Mouse (Mus musculus) embryonic facial prominence, embryonic 11.5 days (tissue): Measurements from ENCODE around the gene Dlk1. TPM values are rescaled to one million over a fixed set of nuclear protein-coding genes. Genes with fewer than 3 reads are reported as not detected.

ENCODE experiments used
- ATAC-seq: fragments of 200-750 bp; cut with Nextera tagmentation; replicated peaks from 2 replicates; pipeline ENCODE4 v1.8.0; 2017; ENCODE audit warnings: low read depth; ENCODE audit not compliant: insufficient number of reproducible peaks, low FRiP score, low TSS enrichment
- DNase-seq: peaks from one replicate; pipeline ENCODE4 v3.0.0-alpha.2; 2015; ENCODE audit warnings: low spot score
- H3K27ac ChIP-seq: fragments of 300-500 bp; sonication (generic); replicated peaks from 2 replicates; pipeline ENCODE4 v1.5.1; 2014; ENCODE audit warnings: mild to moderate bottlenecking, low read depth, low read length, control low read depth
- H3K27me3 ChIP-seq: fragments of 300-500 bp; sonication (generic); 2 replicates; pipeline ENCODE4 v1.6.1; 2014; ENCODE audit warnings: mild to moderate bottlenecking, low read length, moderate library complexity, mixed read lengths; ENCODE audit not compliant: control insufficient read depth, insufficient read depth
- H3K36me3 ChIP-seq: fragments of 300-500 bp; sonication (generic); replicated peaks from 2 replicates; pipeline ENCODE4 v1.6.1; 2014; ENCODE audit warnings: low read depth, mild to moderate bottlenecking, low read length, moderate library complexity, mixed read lengths; ENCODE audit not compliant: control insufficient read depth, insufficient read depth
- H3K4me1 ChIP-seq: fragments of 300-500 bp; sonication (generic); 2 replicates; pipeline ENCODE4 v1.6.1; 2014; ENCODE audit warnings: low read length, mixed read lengths; ENCODE audit not compliant: control insufficient read depth, insufficient read depth
- H3K4me2 ChIP-seq: fragments of 300-500 bp; sonication (generic); 2 replicates; pipeline ENCODE4 v1.6.1; 2014; ENCODE audit warnings: low read depth, mild to moderate bottlenecking, control low read depth, low read length, moderate library complexity
- H3K4me3 ChIP-seq: fragments of 300-500 bp; sonication (generic); 2 replicates; pipeline ENCODE4 v1.5.1; 2014; ENCODE audit warnings: low read depth, low read length, control low read depth
- H3K9ac ChIP-seq: fragments of 300-500 bp; sonication (generic); replicated peaks from 2 replicates; pipeline ENCODE4 v1.6.1; 2014; ENCODE audit warnings: mild to moderate bottlenecking, control low read depth, low read length
- H3K9me3 ChIP-seq: fragments of 300-500 bp; sonication (generic); replicated peaks from 2 replicates; pipeline ENCODE4 v1.6.1; 2016; ENCODE audit warnings: mild to moderate bottlenecking, low read length, inconsistent platforms, mixed read lengths; ENCODE audit not compliant: control insufficient read depth
- WGBS: fragments of 180-500 bp; shearing (Covaris S2); extraction: QIAGEN DNeasy Blood & Tissue Kit; methylation state at CpG from one replicate; pipeline ENCODE4 v1.1.7; 2014; 5-methylcytosine and 5-hydroxymethylcytosine counted together
- polyA plus RNA-seq: library from polyadenylated mRNA; unstranded; fragments of >200 nt; fragmentation: Nextera tagmentation; extraction: Ambion mirVana; gene quantifications from 2 replicates; pipeline ENCODE4 v1.2.1, GENCODE M21; 2014

Dlk1 gene
- polyA plus RNA-seq, 1 experiment from 2014 or later = 209 TPM

DNA sequence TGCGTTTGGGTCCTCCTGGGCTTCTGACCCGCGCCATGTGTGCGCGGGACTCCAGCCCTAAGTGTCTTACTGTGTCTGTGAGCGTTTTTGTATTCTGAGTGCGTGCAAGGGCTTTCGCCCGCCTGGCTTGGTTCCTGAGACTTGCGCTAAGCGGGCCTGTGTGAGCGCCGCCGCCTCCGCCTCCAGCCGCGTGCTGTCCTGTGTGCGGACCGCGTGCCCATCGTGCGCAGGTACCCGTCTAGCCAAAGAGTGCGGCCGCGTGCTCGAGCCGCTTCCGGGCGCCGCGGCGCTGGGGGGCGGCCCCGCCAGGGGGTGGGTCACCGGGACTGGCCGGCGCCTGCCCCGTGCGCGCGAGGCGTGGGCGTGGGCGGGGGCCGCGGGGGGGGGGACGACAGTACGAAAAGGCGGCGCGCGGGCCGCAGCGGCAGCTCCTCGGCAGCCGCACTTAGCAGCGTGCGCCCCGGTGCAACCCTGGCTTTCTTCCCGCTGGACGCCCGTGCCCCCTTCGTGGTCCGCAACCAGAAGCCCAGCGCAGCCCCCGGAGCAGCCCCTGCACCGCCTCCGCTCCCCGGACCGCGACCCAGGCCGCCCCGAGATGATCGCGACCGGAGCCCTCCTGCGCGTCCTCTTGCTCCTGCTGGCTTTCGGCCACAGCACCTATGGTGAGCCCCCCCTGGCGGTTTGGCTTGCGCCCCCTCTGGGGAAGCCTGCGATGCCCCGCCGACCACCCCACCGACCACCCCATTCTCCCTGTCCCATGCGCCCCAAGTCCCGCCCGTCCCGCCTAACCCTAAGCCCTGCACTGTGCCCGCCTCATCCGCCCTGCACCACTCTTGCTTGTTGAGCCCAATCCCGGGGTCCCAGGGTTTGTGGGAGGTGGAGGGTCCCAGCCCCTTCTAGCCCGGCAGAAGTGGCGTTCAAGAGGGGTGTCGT lies 708 bp downstream of the Dlk1 start:
- DNase-seq (peak; percentile 60), ATAC-seq (peak; percentile 20; the same call in 1 of the 2 replicates)
- 1% methylated on average over 79 of the region's 96 CpGs for WGBS
- peak overlapping the region; percentile 91 for H3K4me2 ChIP-seq
- H3K9ac ChIP-seq = peak overlapping the region; percentile 71
- no peaks in the 10 kb centered on the region for H3K36me3 ChIP-seq
- H3K4me3 ChIP-seq = peak overlapping the region; percentile 54
- H3K27me3 ChIP-seq = peaks cover 27% of the 10 kb centered on the region
- H3K4me1 ChIP-seq = peaks cover 23% of the 10 kb centered on the region
- no peaks in the 10 kb centered on the region for H3K9me3 ChIP-seq
- peak overlapping the region; percentile 62 for H3K27ac ChIP-seq

DNA sequence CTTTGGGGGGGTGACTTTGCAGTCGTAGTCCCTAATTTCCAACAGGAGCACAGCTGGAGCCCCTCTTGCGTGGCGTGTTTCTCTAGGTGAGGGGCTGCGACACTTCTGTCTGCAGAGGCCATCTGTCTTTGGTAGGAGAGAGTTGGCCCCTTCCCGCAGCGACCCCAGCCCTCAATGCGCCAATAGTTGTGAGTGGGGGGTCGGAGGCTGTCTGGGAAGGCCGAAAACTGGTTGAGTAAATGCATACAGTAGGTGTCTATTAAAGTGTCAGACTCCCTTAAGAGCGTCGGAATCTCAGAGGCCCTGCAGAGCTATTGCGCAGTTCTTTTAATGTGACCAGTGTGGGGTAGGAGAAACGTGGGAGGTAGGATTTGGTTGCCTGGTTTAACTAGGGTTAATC lies 1.5 kb downstream of the Dlk1 start:
- peaks cover 27% of the 10 kb centered on the region for H3K27me3 ChIP-seq
- peak overlapping the region; percentile 71 for H3K9ac ChIP-seq
- WGBS = 9% methylated on average over 13 of the region's 13 CpGs
- no peaks in the 10 kb centered on the region for H3K36me3 ChIP-seq
- no peak for ATAC-seq
- H3K4me1 ChIP-seq = peaks cover 24% of the 10 kb centered on the region
- DNase-seq = no peak
- peak overlapping the region; percentile 91 for H3K4me2 ChIP-seq
- peak overlapping the region; percentile 54 for H3K4me3 ChIP-seq
- no peak overlapping the region for H3K27ac ChIP-seq
- H3K9me3 ChIP-seq = no peaks in the 10 kb centered on the region

DNA sequence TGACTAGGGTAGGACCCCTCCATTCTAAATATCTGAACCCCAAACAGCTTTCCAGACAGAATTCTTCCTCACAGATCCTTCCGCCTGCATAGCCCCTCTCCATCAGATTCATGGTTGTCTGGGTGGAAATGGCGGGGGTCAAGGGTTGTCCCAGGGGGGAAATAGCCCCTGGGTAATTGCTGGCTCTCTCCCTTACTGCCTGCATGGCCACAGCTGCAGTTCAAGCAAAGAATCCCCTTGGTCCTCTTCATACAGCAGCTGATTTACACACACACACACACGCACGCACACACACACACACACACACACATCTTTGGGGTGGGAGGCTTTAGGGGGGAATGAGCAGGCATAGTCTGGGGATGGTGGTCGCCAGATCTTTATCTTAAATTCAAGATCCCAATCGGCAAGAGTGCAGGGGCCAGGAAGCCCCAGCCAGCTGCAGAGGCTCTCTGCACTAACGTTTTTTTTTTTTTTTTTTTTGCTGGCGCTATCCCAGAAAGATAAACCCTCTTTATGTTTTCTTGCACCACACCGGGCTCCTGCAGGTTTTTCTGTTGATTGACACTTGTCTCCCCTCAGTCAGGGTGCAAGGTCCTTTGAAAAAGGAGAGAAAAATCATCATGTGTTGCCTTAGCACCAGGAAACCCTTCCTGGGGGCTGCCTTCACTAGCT lies 4.0 kb downstream of the Dlk1 start:
- H3K9ac ChIP-seq = peak overlapping the region; percentile 25; the same call in 1 of the 2 replicates
- no peak for DNase-seq
- peak overlapping the region; percentile 7; the same call in 1 of the 2 replicates for H3K27ac ChIP-seq

DNA sequence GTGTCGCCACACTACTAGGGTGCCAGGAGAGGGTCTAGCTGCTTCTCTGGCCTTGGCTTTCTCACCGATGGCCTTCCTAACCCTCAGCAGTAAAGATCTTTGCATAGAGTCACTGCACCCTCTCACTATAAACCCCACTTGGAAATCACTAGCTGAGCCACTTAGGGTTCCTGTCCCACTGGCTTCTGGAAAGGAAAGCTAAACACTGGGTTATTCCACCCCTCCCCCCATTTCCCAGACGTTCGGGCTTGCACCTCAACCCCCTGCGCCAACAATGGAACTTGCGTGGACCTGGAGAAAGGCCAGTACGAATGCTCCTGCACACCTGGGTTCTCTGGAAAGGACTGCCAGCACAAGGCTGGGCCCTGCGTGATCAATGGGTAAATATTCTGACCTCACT lies 5.2 kb downstream of the Dlk1 start:
- H3K9me3 ChIP-seq = no peaks in the 10 kb centered on the region
- DNase-seq = peak; percentile 40
- WGBS = 21% methylated on average over 8 of the region's 8 CpGs

More for the DNA sequence above, 4.0 kb downstream of the Dlk1 start:
- Histone ChIP-seq H3K4me2 (peak overlapping the region; percentile 5), H3K4me1 (peaks cover 19% of the 10 kb centered on the region), H3K36me3 (no peaks in the 10 kb centered on the region), H3K4me3 (no peak overlapping the region), H3K9me3 (no peaks in the 10 kb centered on the region), H3K27me3 (peaks cover 38% of the 10 kb centered on the region)
- no peak for ATAC-seq
- 19% methylated on average over 9 of the region's 9 CpGs for WGBS

DNA sequence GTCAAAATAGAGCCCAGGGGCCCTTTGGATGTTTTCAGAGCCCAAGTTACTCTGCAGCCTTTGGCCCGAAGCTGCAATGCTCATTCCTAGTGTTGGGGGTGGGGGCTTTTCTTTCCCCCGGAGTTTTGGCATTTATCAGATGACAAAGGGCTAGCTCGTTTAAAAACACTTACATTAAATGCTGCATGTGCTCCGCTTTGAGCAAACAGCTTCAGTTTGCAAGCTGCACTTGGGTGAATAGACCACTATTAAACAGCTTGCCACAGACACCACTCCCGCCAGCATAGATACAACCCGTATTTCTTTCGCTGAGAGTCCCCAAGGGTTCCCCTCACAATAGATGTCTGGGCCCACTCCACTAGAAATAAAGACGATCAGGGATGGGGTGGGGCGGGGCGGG lies 6.3 kb downstream of the Dlk1 start:
- H3K9me3 ChIP-seq = no peaks in the 10 kb centered on the region
- no peak overlapping the region; the same call in 1 of the 2 replicates for H3K9ac ChIP-seq
- H3K4me3 ChIP-seq = no peak overlapping the region
- H3K27ac ChIP-seq = 0 out of 2 replicates have a peak overlapping the region, but pooled peaks have one; percentile 47
- no peak for ATAC-seq
- H3K27me3 ChIP-seq = peaks cover 22% of the 10 kb centered on the region
- peak; percentile 46 for DNase-seq
- H3K4me1 ChIP-seq = peaks cover 19% of the 10 kb centered on the region
- 18% methylated on average over 10 of the region's 10 CpGs for WGBS
- H3K36me3 ChIP-seq = no peaks in the 10 kb centered on the region
- H3K4me2 ChIP-seq = no peak overlapping the region

More for the DNA sequence above, 5.2 kb downstream of the Dlk1 start:
- Histone ChIP-seq H3K4me1 (peaks cover 19% of the 10 kb centered on the region), H3K27me3 (peaks cover 30% of the 10 kb centered on the region), H3K27ac (0 out of 2 replicates have a peak overlapping the region, but pooled peaks have one; percentile 58), H3K4me2 (peak overlapping the region; percentile 8), H3K9ac (no peak overlapping the region; the same call in 1 of the 2 replicates), H3K36me3 (no peaks in the 10 kb centered on the region), H3K4me3 (no peak overlapping the region)
- ATAC-seq = no peak

DNA sequence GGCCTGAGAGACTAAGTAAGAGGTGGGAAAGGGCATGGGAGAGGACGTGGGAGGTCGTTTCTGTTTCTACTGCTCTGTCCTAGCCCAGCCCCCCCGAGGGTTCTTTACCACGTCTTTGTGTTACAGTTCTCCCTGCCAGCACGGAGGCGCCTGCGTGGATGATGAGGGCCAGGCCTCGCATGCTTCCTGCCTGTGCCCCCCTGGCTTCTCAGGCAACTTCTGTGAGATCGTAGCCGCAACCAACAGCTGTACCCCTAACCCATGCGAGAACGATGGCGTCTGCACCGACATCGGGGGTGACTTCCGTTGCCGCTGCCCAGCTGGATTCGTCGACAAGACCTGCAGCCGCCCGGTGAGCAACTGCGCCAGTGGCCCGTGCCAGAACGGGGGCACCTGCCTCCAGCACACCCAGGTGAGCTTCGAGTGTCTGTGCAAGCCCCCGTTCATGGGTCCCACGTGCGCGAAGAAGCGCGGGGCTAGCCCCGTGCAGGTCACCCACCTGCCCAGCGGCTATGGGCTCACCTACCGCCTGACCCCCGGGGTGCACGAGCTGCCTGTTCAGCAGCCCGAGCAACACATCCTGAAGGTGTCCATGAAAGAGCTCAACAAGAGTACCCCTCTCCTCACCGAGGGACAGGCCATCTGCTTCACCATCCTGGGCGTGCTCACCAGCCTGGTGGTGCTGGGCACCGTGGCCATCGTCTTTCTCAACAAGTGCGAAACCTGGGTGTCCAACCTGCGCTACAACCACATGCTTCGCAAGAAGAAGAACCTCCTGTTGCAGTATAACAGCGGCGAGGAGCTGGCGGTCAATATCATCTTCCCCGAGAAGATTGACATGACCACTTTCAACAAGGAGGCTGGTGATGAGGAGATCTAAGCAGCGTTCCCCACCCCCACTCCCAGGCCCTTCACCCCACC lies 7.1 kb downstream of the Dlk1 start:
- ATAC-seq = no peak
- Histone ChIP-seq H3K36me3 (no peaks in the 10 kb centered on the region), H3K9ac (peak overlapping the region; percentile 53), H3K27ac (peak overlapping the region; percentile 47), H3K4me3 (peak overlapping the region; percentile 10; the same call in 1 of the 2 replicates), H3K4me2 (peak overlapping the region; percentile 29), H3K9me3 (no peaks in the 10 kb centered on the region), H3K27me3 (peaks cover 14% of the 10 kb centered on the region), H3K4me1 (peaks cover 19% of the 10 kb centered on the region)
- WGBS = 26% methylated on average over 49 of the region's 49 CpGs
- peak; percentile 53 for DNase-seq

DNA sequence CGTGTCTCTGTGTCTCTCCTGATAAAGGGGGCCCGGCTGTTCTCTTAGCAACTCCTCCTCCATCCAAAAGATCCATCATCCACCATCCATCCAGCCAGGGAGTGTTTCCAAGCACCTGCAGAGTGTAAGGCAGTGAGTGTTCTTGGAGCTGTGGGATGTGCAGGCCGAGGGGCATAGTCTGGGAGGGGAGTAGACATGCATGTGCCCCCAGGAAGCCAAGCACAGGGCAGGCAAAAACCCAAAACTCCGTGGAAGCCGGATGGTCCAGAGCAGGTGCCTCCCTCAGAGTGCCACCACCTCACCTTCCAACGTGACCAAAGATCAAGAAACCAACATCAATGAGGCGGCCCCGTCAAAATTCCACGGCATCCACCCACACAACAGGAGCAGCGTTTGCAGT lies 10.0 kb downstream of the Dlk1 start:
- Histone ChIP-seq H3K27me3 (peaks cover 13% of the 10 kb centered on the region; the same call in 1 of the 2 replicates), H3K9me3 (no peaks in the 10 kb centered on the region), H3K9ac (no peak overlapping the region), H3K4me3 (no peak overlapping the region), H3K36me3 (no peaks in the 10 kb centered on the region), H3K4me1 (peaks cover 14% of the 10 kb centered on the region), H3K4me2 (no peak overlapping the region), H3K27ac (no peak overlapping the region)
- WGBS = 65% methylated on average over 10 of the region's 10 CpGs
- ATAC-seq = no peak
- DNase-seq = no peak
